25 mouse cellular contexts compared by ENCODE assay signal in genomic region chr2:51584050-51585046, GRCm38 (mm10). TPM values are rescaled to one million over a fixed set of nuclear protein-coding genes. Genes with fewer than 3 reads are reported as not detected.
DNase-seq lines count a peak whose midpoint lies in the region; ATAC-seq and TF ChIP-seq lines count a peak whose summit lies in the region.
"Had no signal": no experiment of that assay in that cellular context is flagged by ENCODE, and none has a peak within 500 bp of the region (broad histone marks: within the 10 kb centered on the region; RNA-seq: fewer than 3 reads in every experiment).

No protein-coding gene starts in this region.

- peaks cover 18% of the 10 kb centered on the region; the same call in 1 of the 2 replicates for H3K27me3 ChIP-seq in forebrain, embryonic 10.5 days (ENCODE audit: poor library complexity, severe bottlenecking)
- H3K27me3 ChIP-seq in forebrain, postnatal 0 days (ENCODE audit: insufficient read depth, low read length), result no peaks in the 10 kb centered on the region
- H3K27me3 ChIP-seq in forebrain, embryonic 16.5 days (replicated peaks; ENCODE audit: control insufficient read depth, insufficient read depth, low read length), result no peaks in the 10 kb centered on the region
- no peaks in the 10 kb centered on the region for H3K27me3 ChIP-seq in limb, embryonic 10.5 days (ENCODE audit: low read depth, poor library complexity, severe bottlenecking)
- H3K27me3 ChIP-seq: CH12.LX; intestine, embryonic 15.5 days had no signal

- H3K4me3 ChIP-seq in forebrain, embryonic 10.5 days, result no peak overlapping the region
- no peak overlapping the region for H3K4me3 ChIP-seq in forebrain, postnatal 0 days (ENCODE audit: low read depth, low read length)
- H3K4me3 ChIP-seq in forebrain, embryonic 16.5 days (replicated peaks; ENCODE audit: low read length), result no peak overlapping the region
- no peak overlapping the region for H3K4me3 ChIP-seq in limb, embryonic 10.5 days
- H3K4me3 ChIP-seq: intestine, embryonic 15.5 days had no signal

- DNase-seq in forebrain, embryonic 10.5 days (ENCODE audit: extremely low spot score, low spot score), result no peak
- no peak for DNase-seq in forebrain, postnatal 0 days
- peak; percentile 34 for DNase-seq in embryo, embryonic 10.5 days (ENCODE audit: low spot score)
- no peak for DNase-seq in limb, embryonic 10.5 days (ENCODE audit: low spot score)
- no peak for DNase-seq in liver
- no peak for DNase-seq in left cerebral cortex, postnatal 36 days (ENCODE audit: low spot score in 2 of 2)
- DNase-seq in adrenal gland, postnatal 14 days, result no peak
- DNase-seq: adrenal gland, postnatal 25 days; cerebellum, adult 9-10 months; gastrocnemius, postnatal 10 days; heart, postnatal 10 days; kidney, postnatal 10 days; layer of hippocampus, adult 9-11 months; lung, embryonic 14.5 days; thymus, postnatal 25 days had no signal

- H3K9ac ChIP-seq in forebrain, postnatal 0 days, result no peak overlapping the region
- H3K9ac ChIP-seq in forebrain, embryonic 16.5 days (replicated peaks; ENCODE audit: low read depth, low read length), result no peak overlapping the region
- H3K9ac ChIP-seq: intestine, embryonic 15.5 days; lung, embryonic 14.5 days had no signal

- H3K27ac ChIP-seq in forebrain, embryonic 10.5 days, result 0 out of 2 replicates have a peak overlapping the region, but pooled peaks have one; percentile 25
- no peak overlapping the region for H3K27ac ChIP-seq in forebrain, postnatal 0 days (ENCODE audit: low read depth, low read length)
- H3K27ac ChIP-seq in forebrain, embryonic 16.5 days (ENCODE audit: low read length), result no peak overlapping the region
- peak overlapping the region; percentile 4; the same call in 1 of the 2 replicates for H3K27ac ChIP-seq in limb, embryonic 10.5 days
- H3K27ac ChIP-seq: intestine, embryonic 15.5 days had no signal

- ATAC-seq in forebrain, postnatal 0 days, result no peak
- ATAC-seq in forebrain, embryonic 16.5 days, result peak; percentile 59; the same call in 1 of the 2 replicates
- ATAC-seq: intestine, embryonic 15.5 days had no signal

- peaks cover 25% of the 10 kb centered on the region for H3K4me1 ChIP-seq in forebrain, embryonic 10.5 days
- H3K4me1 ChIP-seq in forebrain, postnatal 0 days (ENCODE audit: insufficient read depth), result no peaks in the 10 kb centered on the region; the same call in 1 of the 2 replicates
- H3K4me1 ChIP-seq in forebrain, embryonic 16.5 days (replicated peaks; ENCODE audit: control insufficient read depth, insufficient read depth, low read length), result peaks cover 7% of the 10 kb centered on the region
- peaks cover 33% of the 10 kb centered on the region for H3K4me1 ChIP-seq in limb, embryonic 10.5 days
- H3K4me1 ChIP-seq: intestine, embryonic 15.5 days had no signal

- no peaks in the 10 kb centered on the region for H3K9me3 ChIP-seq in forebrain, embryonic 10.5 days
- H3K9me3 ChIP-seq in forebrain, postnatal 0 days (ENCODE audit: low read length), result no peaks in the 10 kb centered on the region
- H3K9me3 ChIP-seq in forebrain, embryonic 16.5 days (ENCODE audit: control insufficient read depth, low read length), result no peaks in the 10 kb centered on the region
- H3K9me3 ChIP-seq in limb, embryonic 10.5 days (replicated peaks), result no peaks in the 10 kb centered on the region
- H3K9me3 ChIP-seq: intestine, embryonic 15.5 days had no signal

- WGBS in forebrain, embryonic 10.5 days, result 71% methylated on average over 9 of the region's 9 CpGs
- 22% methylated on average over 9 of the region's 9 CpGs for WGBS in forebrain, postnatal 0 days
- WGBS in forebrain, embryonic 16.5 days, result 19% methylated on average over 9 of the region's 9 CpGs
- WGBS in limb, embryonic 10.5 days, result 84% methylated on average over 9 of the region's 9 CpGs

- no peaks in the 10 kb centered on the region for H3K36me3 ChIP-seq in forebrain, embryonic 10.5 days (replicated peaks)
- no peaks in the 10 kb centered on the region for H3K36me3 ChIP-seq in forebrain, postnatal 0 days (ENCODE audit: insufficient read depth)
- no peaks in the 10 kb centered on the region for H3K36me3 ChIP-seq in forebrain, embryonic 16.5 days (ENCODE audit: control insufficient read depth, insufficient read depth)
- H3K36me3 ChIP-seq in limb, embryonic 10.5 days, result no peaks in the 10 kb centered on the region
- H3K36me3 ChIP-seq: intestine, embryonic 15.5 days had no signal

- intact Hi-C loops in left cerebral cortex, postnatal 36 days (cut with DNase I), result no loop called here

- TF ChIP-seq CTCF in forebrain, postnatal 0 days (IDR thresholded peaks at IDR 0.05; ENCODE audit: low read depth), result no peak

- no peak overlapping the region for H3K4me2 ChIP-seq in forebrain, postnatal 0 days (ENCODE audit: low read depth)
- H3K4me2 ChIP-seq in forebrain, embryonic 16.5 days (ENCODE audit: low read length), result no peak overlapping the region
- H3K4me2 ChIP-seq: intestine, embryonic 15.5 days; liver, embryonic 11.5 days; lung, embryonic 14.5 days had no signal

RNA-seq across cellular contexts. Expression of gene Tas2r134, which starts 43.0 kb away (rescaled TPM):
- polyA plus RNA-seq in forebrain, embryonic 10.5 days (2016; fragmentation: Nextera tagmentation; extraction: Ambion mirVana), result not detected in 2 replicates
- not detected in 2 replicates for total RNA-seq in forebrain, postnatal 0 days (2014; rRNA removed)
- not detected in 2 replicates for polyA plus RNA-seq in forebrain, postnatal 0 days (2015; fragmentation: Nextera tagmentation; extraction: Ambion mirVana)
- polyA plus RNA-seq in forebrain, embryonic 16.5 days (2015; fragmentation: Nextera tagmentation; extraction: Ambion mirVana), result not detected in 2 replicates
- not detected in 2 replicates for polyA plus RNA-seq in limb, embryonic 10.5 days (2016; fragmentation: Nextera tagmentation; extraction: Ambion mirVana)
- not detected for total RNA-seq in left cerebral cortex, postnatal 36 days (2021)
- total RNA-seq in adrenal gland, postnatal 14 days (2021), result not detected in 2 replicates
- total RNA-seq: adrenal gland, postnatal 25 days; CH12.LX; gastrocnemius, postnatal 10 days; heart, adult 8-10 months; heart, postnatal 10 days; left cerebral cortex, postnatal 10 days; megakaryocyte progenitor cell, adult 5-6 weeks had no signal
- polyA plus RNA-seq: embryonic facial prominence, embryonic 11.5 days; intestine, embryonic 15.5 days; liver, embryonic 11.5 days; lung, embryonic 14.5 days; small intestine, adult 2 months; stomach, embryonic 16.5 days had no signal

Comparison
In these comparisons a context has a peak if more than half of its experiments do, and no peak if none do; other contexts are left out.
1. H3K27ac ChIP-seq: peak in forebrain, embryonic 10.5 days (single experiment) and limb, embryonic 10.5 days (single experiment); none in forebrain, postnatal 0 days (single experiment) and forebrain, embryonic 16.5 days (single experiment).